Mouse (Mus musculus): Measurements from ENCODE around the gene Acvr2b. TPM values are rescaled to one million over a fixed set of nuclear protein-coding genes. Genes with fewer than 3 reads are reported as not detected.

Acvr2b gene
- 45.0 and 49.7 TPM in 2 replicates for polyA plus RNA-seq (2014; fragmentation: Nextera tagmentation; extraction: Ambion mirVana)

DNA sequence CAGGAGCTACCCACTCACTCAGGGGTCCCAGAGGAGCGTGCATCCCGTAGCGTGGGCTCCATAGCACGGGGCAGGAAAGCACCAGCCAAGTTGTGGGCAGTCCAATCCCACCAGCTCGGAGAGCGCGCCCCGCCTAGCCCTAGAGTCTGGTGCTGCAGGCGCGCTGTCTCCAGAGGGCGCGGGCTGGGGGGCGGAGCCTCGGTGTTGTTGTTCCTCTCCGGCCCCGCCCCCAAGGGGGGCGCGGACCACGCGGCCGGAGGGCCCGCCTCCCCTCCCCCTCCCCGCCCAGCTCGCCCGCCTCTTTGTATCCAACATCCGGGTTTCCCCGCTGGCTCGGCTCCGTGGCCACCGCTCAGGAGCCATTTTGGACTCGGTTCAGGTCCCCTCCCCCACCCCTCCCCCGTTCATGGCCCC, at the start of gene Acvr2b:
Gene Acvr2b (plus strand): TSS at position 318 of the 414 bp plus-strand sequence.
- H3K4me1 ChIP-seq (ENCODE audit: control insufficient read depth, insufficient read depth, low read length), result peaks cover 15% of the 10 kb centered on the region
- peak within 1 kb of the TSS; percentile 98 for H3K4me3 ChIP-seq (ENCODE audit: low read depth, low read length)
- peak within 1 kb of the TSS; percentile 99 for H3K27ac ChIP-seq (ENCODE audit: low read depth, low read length)
- H3K9ac ChIP-seq (replicated peaks; ENCODE audit: low read depth, low read length), result peak within 1 kb of the TSS; percentile 100
- WGBS, result under 1% methylated on average over 26 of the region's 32 CpGs
- no peaks in the 10 kb centered on the region for H3K36me3 ChIP-seq (ENCODE audit: control insufficient read depth, insufficient read depth, low read length)
- no peaks in the 10 kb centered on the region for H3K27me3 ChIP-seq (ENCODE audit: control insufficient read depth, insufficient read depth, low read length)
- ATAC-seq (ENCODE audit: low read depth), result peak; percentile 95
- H3K4me2 ChIP-seq (ENCODE audit: low read depth, low read length), result peak within 1 kb of the TSS; percentile 78
- no peaks in the 10 kb centered on the region for H3K9me3 ChIP-seq (ENCODE audit: control insufficient read depth, low read length)

DNA sequence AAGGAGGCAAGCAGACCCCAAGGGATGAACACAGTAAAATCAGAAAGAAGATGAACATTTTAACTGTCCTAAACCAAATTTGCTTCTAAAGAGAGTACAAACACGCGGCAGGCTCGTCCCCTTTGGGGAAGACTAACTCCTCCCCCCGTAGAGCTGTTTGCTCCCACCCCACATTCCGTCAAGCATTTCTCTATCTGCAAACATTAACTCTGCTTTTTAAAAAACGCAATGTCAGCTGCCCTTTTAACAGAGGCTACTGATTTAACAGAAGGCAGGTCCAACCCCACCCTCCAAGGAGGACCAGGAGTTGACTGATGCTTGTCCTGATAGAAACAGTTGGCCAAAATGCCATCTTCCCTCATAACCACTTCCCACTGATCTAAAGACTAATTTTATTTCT, 48.0 kb upstream of the Acvr2b start:
- H3K9me3 ChIP-seq (ENCODE audit: control insufficient read depth, low read length), result no peaks in the 10 kb centered on the region
- WGBS, result 84% methylated on average over 6 of the region's 6 CpGs
- no peak for ATAC-seq (ENCODE audit: low read depth)
- H3K4me3 ChIP-seq (ENCODE audit: low read depth, low read length), result no peak overlapping the region
- H3K4me1 ChIP-seq (ENCODE audit: control insufficient read depth, insufficient read depth, low read length), result no peaks in the 10 kb centered on the region
- H3K4me2 ChIP-seq (ENCODE audit: low read depth, low read length), result no peak overlapping the region
- H3K9ac ChIP-seq (replicated peaks; ENCODE audit: low read depth, low read length), result no peak overlapping the region
- peaks cover 14% of the 10 kb centered on the region for H3K36me3 ChIP-seq (ENCODE audit: control insufficient read depth, insufficient read depth, low read length)
- H3K27ac ChIP-seq (ENCODE audit: low read depth, low read length), result no peak overlapping the region
- H3K27me3 ChIP-seq (ENCODE audit: control insufficient read depth, insufficient read depth, low read length), result no peaks in the 10 kb centered on the region

- Histone ChIP-seq H3K27ac (ENCODE audit: low read depth, low read length) (no peak overlapping the region), H3K9ac (replicated peaks; ENCODE audit: low read depth, low read length) (no peak overlapping the region), H3K4me3 (ENCODE audit: low read depth, low read length) (no peak overlapping the region), H3K27me3 (ENCODE audit: control insufficient read depth, insufficient read depth, low read length) (no peaks in the 10 kb centered on the region), H3K4me2 (ENCODE audit: low read depth, low read length) (no peak overlapping the region), H3K36me3 (ENCODE audit: control insufficient read depth, insufficient read depth, low read length) (peaks cover 6% of the 10 kb centered on the region; the same call in 1 of the 2 replicates), H3K9me3 (ENCODE audit: control insufficient read depth, low read length) (no peaks in the 10 kb centered on the region), H3K4me1 (ENCODE audit: control insufficient read depth, insufficient read depth, low read length) (no peaks in the 10 kb centered on the region)
- WGBS, result 84% methylated on average over 6 of the region's 6 CpGs
- no peak for ATAC-seq (ENCODE audit: low read depth)
These were observed 46.0 kb upstream of the Acvr2b start for GRCm38 (mm10) chr9:119355943-119356342.

DNA sequence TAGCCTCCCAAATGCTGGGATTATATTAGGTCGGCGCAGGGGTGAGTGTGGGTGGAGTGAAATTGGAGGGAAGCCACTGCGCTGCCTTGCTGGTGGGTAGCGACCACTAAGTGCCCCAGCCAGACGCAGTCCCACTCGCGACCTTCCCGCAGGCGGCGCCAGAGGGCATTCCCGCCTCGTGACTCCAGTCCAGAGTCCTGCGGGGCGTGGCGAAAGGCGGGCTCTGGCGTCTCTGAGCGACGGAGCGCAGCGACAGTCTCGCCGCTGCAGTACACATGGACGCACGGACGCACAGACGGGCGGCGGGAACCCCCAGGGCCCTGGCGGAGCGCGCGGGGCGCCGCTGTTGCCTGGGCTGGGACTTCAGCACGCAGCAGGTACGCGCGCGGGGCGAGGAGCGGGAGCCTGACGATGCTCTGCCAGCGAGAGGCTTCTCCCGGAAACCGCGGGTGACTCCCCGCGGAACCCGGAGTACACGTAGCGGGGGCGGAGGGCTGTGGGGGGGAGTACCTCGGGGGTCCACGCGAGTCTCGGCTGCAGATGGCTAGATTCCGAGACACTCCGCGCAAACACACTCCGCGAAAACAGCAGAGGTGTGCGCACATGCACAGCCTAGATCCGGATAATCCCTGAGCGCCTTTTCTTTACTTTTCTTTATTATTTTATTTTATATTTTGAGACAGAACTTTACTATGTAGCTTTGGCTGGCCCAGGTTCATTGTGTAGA, 44.4 kb upstream of the Acvr2b start, which contains the start of gene Xylb:
Gene Xylb (plus strand): TSS at position 51 of the 727 bp plus-strand sequence.
- Histone ChIP-seq H3K4me2 (ENCODE audit: low read depth, low read length) (peak within 1 kb of the TSS; percentile 86), H3K9ac (replicated peaks; ENCODE audit: low read depth, low read length) (peak within 1 kb of the TSS; percentile 46), H3K27me3 (ENCODE audit: control insufficient read depth, insufficient read depth, low read length) (no peaks in the 10 kb centered on the region), H3K9me3 (ENCODE audit: control insufficient read depth, low read length) (no peaks in the 10 kb centered on the region), H3K4me1 (ENCODE audit: control insufficient read depth, insufficient read depth, low read length) (no peaks in the 10 kb centered on the region), H3K27ac (ENCODE audit: low read depth, low read length) (no peak within 1 kb of the TSS), H3K36me3 (ENCODE audit: control insufficient read depth, insufficient read depth, low read length) (no peaks in the 10 kb centered on the region), H3K4me3 (ENCODE audit: low read depth, low read length) (peak within 1 kb of the TSS; percentile 53)
- ATAC-seq (ENCODE audit: low read depth), result peak; percentile 91
- 4% methylated on average over 65 of the region's 65 CpGs for WGBS

DNA sequence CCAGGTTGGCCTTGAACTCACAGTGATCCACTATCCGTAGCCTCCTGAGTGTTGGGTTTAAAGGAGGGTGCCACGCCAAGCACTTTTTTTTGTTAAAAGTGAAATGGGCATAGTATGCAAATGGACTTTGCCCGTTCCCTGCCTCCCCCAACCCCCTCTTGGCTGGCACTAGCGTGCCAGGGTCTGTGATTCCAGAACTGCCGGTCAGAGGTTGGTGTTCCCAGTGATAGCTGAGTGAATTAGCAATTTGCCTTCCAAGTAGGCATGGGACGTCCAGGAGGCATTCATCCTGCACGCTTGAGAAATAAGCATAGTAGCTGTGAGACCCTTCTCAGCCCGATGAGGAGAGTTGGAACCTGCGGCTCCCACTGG, 43.9 kb upstream of the Acvr2b start:
- ATAC-seq (ENCODE audit: low read depth), result no peak; the same call in 1 of the 2 replicates
- peak overlapping the region; percentile 53 for H3K4me3 ChIP-seq (ENCODE audit: low read depth, low read length)
- no peaks in the 10 kb centered on the region for H3K9me3 ChIP-seq (ENCODE audit: control insufficient read depth, low read length)
- no peaks in the 10 kb centered on the region for H3K4me1 ChIP-seq (ENCODE audit: control insufficient read depth, insufficient read depth, low read length)
- peak overlapping the region; percentile 86 for H3K4me2 ChIP-seq (ENCODE audit: low read depth, low read length)
- 39% methylated on average over 9 of the region's 9 CpGs for WGBS
- H3K36me3 ChIP-seq (ENCODE audit: control insufficient read depth, insufficient read depth, low read length), result no peaks in the 10 kb centered on the region
- no peak overlapping the region for H3K27ac ChIP-seq (ENCODE audit: low read depth, low read length)
- H3K9ac ChIP-seq (replicated peaks; ENCODE audit: low read depth, low read length), result no peak overlapping the region
- no peaks in the 10 kb centered on the region for H3K27me3 ChIP-seq (ENCODE audit: control insufficient read depth, insufficient read depth, low read length)

DNA sequence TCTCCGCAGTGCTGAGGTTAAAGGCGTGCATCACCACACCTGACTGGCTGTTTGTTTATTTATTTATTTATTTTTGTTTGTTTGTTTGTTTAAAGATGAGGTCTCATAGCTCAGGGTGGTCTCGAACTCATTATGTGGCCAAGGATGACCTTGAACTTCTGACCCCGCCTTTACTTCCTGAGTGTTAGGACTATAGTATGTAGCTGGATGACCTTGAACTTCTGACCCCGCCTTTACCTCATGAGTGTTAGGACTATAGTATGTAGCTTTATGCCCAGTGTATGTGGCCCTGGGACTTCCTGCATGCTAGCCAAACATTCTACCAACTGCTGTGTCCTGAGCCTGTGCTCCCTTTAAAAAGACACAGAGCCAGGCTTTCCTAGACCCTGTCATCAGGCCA, 40.5 kb upstream of the Acvr2b start:
- no peak for ATAC-seq (ENCODE audit: low read depth)
- 94% methylated on average over 5 of the region's 5 CpGs for WGBS

DNA sequence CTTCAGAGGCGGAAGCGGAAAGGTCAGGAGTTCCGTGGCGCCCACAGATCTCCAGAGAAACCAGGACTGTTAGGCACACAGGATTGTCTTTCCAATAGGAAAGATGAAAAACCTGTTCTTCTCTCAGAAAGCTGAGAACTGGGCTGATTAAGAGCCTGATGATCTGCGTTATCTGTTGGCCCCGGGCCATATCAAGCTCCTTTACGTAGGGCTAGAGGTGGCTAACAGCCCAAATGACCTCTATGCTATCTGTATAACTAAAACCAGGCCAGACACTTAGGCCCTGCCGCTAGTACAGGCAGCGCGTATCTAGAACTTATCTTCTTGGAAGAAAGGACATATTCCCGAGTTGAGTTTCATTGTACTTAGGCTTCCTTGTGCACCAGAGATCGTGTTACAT, 38.7 kb upstream of the Acvr2b start:
- no peak overlapping the region for H3K9ac ChIP-seq (replicated peaks; ENCODE audit: low read depth, low read length)
- no peak overlapping the region for H3K27ac ChIP-seq (ENCODE audit: low read depth, low read length)
- H3K4me1 ChIP-seq (ENCODE audit: control insufficient read depth, insufficient read depth, low read length), result no peaks in the 10 kb centered on the region
- 93% methylated on average over 12 of the region's 12 CpGs for WGBS
- no peaks in the 10 kb centered on the region for H3K9me3 ChIP-seq (ENCODE audit: control insufficient read depth, low read length)
- ATAC-seq (ENCODE audit: low read depth), result no peak
- no peak overlapping the region for H3K4me2 ChIP-seq (ENCODE audit: low read depth, low read length)
- H3K4me3 ChIP-seq (ENCODE audit: low read depth, low read length), result no peak overlapping the region
- H3K27me3 ChIP-seq (ENCODE audit: control insufficient read depth, insufficient read depth, low read length), result no peaks in the 10 kb centered on the region
- H3K36me3 ChIP-seq (ENCODE audit: control insufficient read depth, insufficient read depth, low read length), result no peaks in the 10 kb centered on the region

More for the DNA sequence above, 40.5 kb upstream of the Acvr2b start:
- no peak overlapping the region for H3K4me2 ChIP-seq (ENCODE audit: low read depth, low read length)
- H3K4me3 ChIP-seq (ENCODE audit: low read depth, low read length), result no peak overlapping the region
- no peaks in the 10 kb centered on the region for H3K36me3 ChIP-seq (ENCODE audit: control insufficient read depth, insufficient read depth, low read length)
- no peak overlapping the region for H3K9ac ChIP-seq (replicated peaks; ENCODE audit: low read depth, low read length)
- no peak overlapping the region for H3K27ac ChIP-seq (ENCODE audit: low read depth, low read length)
- H3K9me3 ChIP-seq (ENCODE audit: control insufficient read depth, low read length), result no peaks in the 10 kb centered on the region
- no peaks in the 10 kb centered on the region for H3K4me1 ChIP-seq (ENCODE audit: control insufficient read depth, insufficient read depth, low read length)
- no peaks in the 10 kb centered on the region for H3K27me3 ChIP-seq (ENCODE audit: control insufficient read depth, insufficient read depth, low read length)

DNA sequence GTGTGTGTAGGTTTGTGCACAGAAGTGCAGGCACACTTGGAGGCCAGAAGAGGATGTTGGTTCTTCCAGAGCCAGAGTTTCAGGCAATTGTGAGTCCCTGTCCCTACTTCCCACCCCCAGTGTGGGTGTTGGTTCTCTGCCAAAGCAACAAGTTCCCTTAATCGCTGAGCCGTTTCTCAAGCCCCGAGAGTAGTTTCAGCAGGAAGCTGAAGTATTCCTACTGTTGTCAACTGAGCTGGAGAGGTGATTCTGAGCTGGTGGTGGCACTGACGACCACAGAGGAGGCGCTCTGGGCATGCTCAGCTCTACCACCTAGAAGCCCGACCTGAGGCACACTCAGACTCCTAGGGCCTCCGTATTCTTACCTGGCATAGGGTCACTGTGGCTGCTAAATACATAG, 36.6 kb upstream of the Acvr2b start, which contains the start of gene Slc22a14:
Gene Slc22a14 (minus strand): TSS at position 270 of the 400 bp plus-strand sequence.
- Histone ChIP-seq H3K4me3 (ENCODE audit: low read depth, low read length) (no peak within 1 kb of the TSS), H3K27me3 (ENCODE audit: control insufficient read depth, insufficient read depth, low read length) (no peaks in the 10 kb centered on the region), H3K27ac (ENCODE audit: low read depth, low read length) (no peak within 1 kb of the TSS), H3K4me2 (ENCODE audit: low read depth, low read length) (no peak within 1 kb of the TSS), H3K36me3 (ENCODE audit: control insufficient read depth, insufficient read depth, low read length) (no peaks in the 10 kb centered on the region), H3K9ac (replicated peaks; ENCODE audit: low read depth, low read length) (no peak within 1 kb of the TSS), H3K9me3 (ENCODE audit: control insufficient read depth, low read length) (no peaks in the 10 kb centered on the region), H3K4me1 (ENCODE audit: control insufficient read depth, insufficient read depth, low read length) (no peaks in the 10 kb centered on the region)
- ATAC-seq (ENCODE audit: low read depth), result no peak
- WGBS, result 70% methylated on average over 7 of the region's 7 CpGs

DNA sequence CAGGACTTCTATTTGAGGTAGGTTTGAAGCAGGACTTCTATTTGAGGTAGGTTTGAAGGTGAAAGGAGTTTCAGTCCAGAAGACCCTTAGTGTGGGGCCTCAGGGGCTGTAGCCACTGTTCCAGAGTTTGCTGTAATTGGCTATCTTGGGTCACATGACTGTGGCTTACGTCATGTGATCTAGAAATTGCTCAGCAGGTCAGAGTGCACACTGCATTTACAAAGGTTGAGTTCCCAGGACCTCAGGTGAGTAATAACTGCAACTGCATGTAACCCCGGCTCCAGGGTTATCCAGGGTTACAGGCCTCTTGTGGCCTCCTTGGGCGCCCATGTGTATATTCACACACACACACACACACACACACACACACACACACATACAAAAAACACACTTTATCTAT, 33.6 kb upstream of the Acvr2b start:
- Histone ChIP-seq H3K36me3 (ENCODE audit: control insufficient read depth, insufficient read depth, low read length) (no peaks in the 10 kb centered on the region), H3K9ac (replicated peaks; ENCODE audit: low read depth, low read length) (no peak overlapping the region), H3K4me1 (ENCODE audit: control insufficient read depth, insufficient read depth, low read length) (no peaks in the 10 kb centered on the region), H3K4me3 (ENCODE audit: low read depth, low read length) (no peak overlapping the region), H3K27me3 (ENCODE audit: control insufficient read depth, insufficient read depth, low read length) (no peaks in the 10 kb centered on the region), H3K9me3 (ENCODE audit: control insufficient read depth, low read length) (no peaks in the 10 kb centered on the region), H3K4me2 (ENCODE audit: low read depth, low read length) (no peak overlapping the region), H3K27ac (ENCODE audit: low read depth, low read length) (no peak overlapping the region)
- no peak for ATAC-seq (ENCODE audit: low read depth)
- 93% methylated on average over 3 of the region's 3 CpGs for WGBS
